In genomic region chr12:86872335-86873040, GRCm38 (mm10) we compare ENCODE assay signal across 10 mouse cellular contexts. TPM values are rescaled to one million over a fixed set of nuclear protein-coding genes. Genes with fewer than 3 reads are reported as not detected.
DNase-seq lines count a peak whose midpoint lies in the region; ATAC-seq lines count a peak whose summit lies in the region.
"Had no signal": no experiment of that assay in that cellular context is flagged by ENCODE, and none has a peak within 500 bp of the region (broad histone marks: within the 10 kb centered on the region; RNA-seq: fewer than 3 reads in every experiment).

No protein-coding gene starts in this region.

- H3K36me3 ChIP-seq in forebrain, embryonic 10.5 days (replicated peaks): no peaks in the 10 kb centered on the region
- no peaks in the 10 kb centered on the region for H3K36me3 ChIP-seq in forebrain, embryonic 16.5 days (ENCODE audit: control insufficient read depth, insufficient read depth)
- H3K36me3 ChIP-seq in heart, embryonic 13.5 days: no peaks in the 10 kb centered on the region
- no peaks in the 10 kb centered on the region for H3K36me3 ChIP-seq in limb, embryonic 15.5 days
- H3K36me3 ChIP-seq: neural tube, embryonic 12.5 days had no signal

- peak; percentile 14 for DNase-seq in forebrain, embryonic 10.5 days (ENCODE audit: extremely low spot score, low spot score)
- DNase-seq in MN1 (ENCODE audit: low spot score): peak; percentile 45
- DNase-seq in yolk sac, embryonic 10.5 days (ENCODE audit: low spot score): no peak
- no peak for DNase-seq in cerebellum, adult 9-10 months
- DNase-seq in left cerebral cortex, postnatal 4 days: no peak

- H3K4me3 ChIP-seq in forebrain, embryonic 10.5 days: no peak overlapping the region
- H3K4me3 ChIP-seq in forebrain, embryonic 16.5 days (replicated peaks; ENCODE audit: low read length): no peak overlapping the region
- H3K4me3 ChIP-seq in heart, embryonic 13.5 days: no peak overlapping the region
- no peak overlapping the region for H3K4me3 ChIP-seq in limb, embryonic 15.5 days
- H3K4me3 ChIP-seq: erythroblast, embryonic 14.5 days; neural tube, embryonic 12.5 days had no signal

- H3K9ac ChIP-seq in forebrain, embryonic 16.5 days (replicated peaks; ENCODE audit: low read depth, low read length): no peak overlapping the region
- H3K9ac ChIP-seq in heart, embryonic 13.5 days: 0 out of 2 replicates have a peak overlapping the region, but pooled peaks have one; percentile 21
- no peak overlapping the region for H3K9ac ChIP-seq in limb, embryonic 15.5 days
- H3K9ac ChIP-seq: neural tube, embryonic 12.5 days had no signal

- peaks cover 19% of the 10 kb centered on the region for H3K4me1 ChIP-seq in forebrain, embryonic 10.5 days
- 0 out of 2 replicates have a peak, but pooled peaks cover 4% of the 10 kb centered on the region for H3K4me1 ChIP-seq in forebrain, embryonic 16.5 days (replicated peaks; ENCODE audit: control insufficient read depth, insufficient read depth, low read length)
- H3K4me1 ChIP-seq in heart, embryonic 13.5 days: peaks cover 19% of the 10 kb centered on the region
- peaks cover 16% of the 10 kb centered on the region for H3K4me1 ChIP-seq in limb, embryonic 15.5 days

- no peaks in the 10 kb centered on the region; the same call in 1 of the 2 replicates for H3K9me3 ChIP-seq in forebrain, embryonic 10.5 days
- H3K9me3 ChIP-seq in forebrain, embryonic 16.5 days (ENCODE audit: control insufficient read depth, low read length): 0 out of 2 replicates have a peak, but pooled peaks cover 3% of the 10 kb centered on the region
- H3K9me3 ChIP-seq in heart, embryonic 13.5 days: no peaks in the 10 kb centered on the region
- H3K9me3 ChIP-seq in limb, embryonic 15.5 days: no peaks in the 10 kb centered on the region

- intact Hi-C loops in left cerebral cortex, postnatal 4 days (cut with DNase I): no loop called here

- ATAC-seq in forebrain, embryonic 16.5 days: no peak
- 0 out of 2 replicates have a peak, but pooled peaks have one; percentile 5 for ATAC-seq in heart, embryonic 13.5 days (ENCODE audit: extremely low read depth, insufficient number of reproducible peaks, low FRiP score, low TSS enrichment)
- ATAC-seq in limb, embryonic 15.5 days (ENCODE audit: insufficient number of reproducible peaks, low FRiP score, low TSS enrichment, low read depth): 0 out of 2 replicates have a peak, but pooled peaks have one; percentile 27

- H3K27ac ChIP-seq in forebrain, embryonic 10.5 days: peak overlapping the region; percentile 54
- no peak overlapping the region for H3K27ac ChIP-seq in forebrain, embryonic 16.5 days (ENCODE audit: low read length)
- H3K27ac ChIP-seq in heart, embryonic 13.5 days (replicated peaks): peak overlapping the region; percentile 53
- no peak overlapping the region for H3K27ac ChIP-seq in limb, embryonic 15.5 days
- H3K27ac ChIP-seq: neural tube, embryonic 12.5 days had no signal

- H3K4me2 ChIP-seq in forebrain, embryonic 16.5 days (ENCODE audit: low read length): no peak overlapping the region
- H3K4me2 ChIP-seq in heart, embryonic 13.5 days: no peak overlapping the region
- H3K4me2 ChIP-seq in limb, embryonic 15.5 days: no peak overlapping the region
- H3K4me2 ChIP-seq: neural tube, embryonic 12.5 days had no signal

- no peaks in the 10 kb centered on the region for H3K27me3 ChIP-seq in forebrain, embryonic 10.5 days (ENCODE audit: poor library complexity, severe bottlenecking)
- H3K27me3 ChIP-seq in forebrain, embryonic 16.5 days (replicated peaks; ENCODE audit: control insufficient read depth, insufficient read depth, low read length): no peaks in the 10 kb centered on the region
- H3K27me3 ChIP-seq in heart, embryonic 13.5 days (replicated peaks): no peaks in the 10 kb centered on the region
- no peaks in the 10 kb centered on the region for H3K27me3 ChIP-seq in limb, embryonic 15.5 days

- 66% methylated on average over 9 of the region's 9 CpGs for WGBS in forebrain, embryonic 10.5 days
- WGBS in forebrain, embryonic 16.5 days: 52% methylated on average over 9 of the region's 9 CpGs
- 46% methylated on average over 9 of the region's 9 CpGs for WGBS in heart, embryonic 13.5 days
- 61% methylated on average over 9 of the region's 9 CpGs for WGBS in limb, embryonic 15.5 days

RNA-seq across cellular contexts. Expression of gene Irf2bpl, which starts 12.1 kb away (rescaled TPM):
- polyA plus RNA-seq in forebrain, embryonic 10.5 days (2016; fragmentation: Nextera tagmentation; extraction: Ambion mirVana): 20.5 and 22.6 TPM in 2 replicates
- polyA plus RNA-seq in forebrain, embryonic 16.5 days (2015; fragmentation: Nextera tagmentation; extraction: Ambion mirVana): 67.0 and 74.0 TPM in 2 replicates
- 32.7 and 34.1 TPM in 2 replicates for polyA plus RNA-seq in heart, embryonic 13.5 days (2015; fragmentation: Nextera tagmentation; extraction: Ambion mirVana)
- 36.0 and 38.5 TPM in 2 replicates for polyA plus RNA-seq in limb, embryonic 15.5 days (2015; fragmentation: Nextera tagmentation; extraction: Ambion mirVana)
- 100 to 1,000 TPM; 124 to 127 TPM for total RNA-seq in left cerebral cortex, postnatal 4 days (2021)

Comparison
In these comparisons a context has a peak if more than half of its experiments do, and no peak if none do; other contexts are left out.
1. H3K27ac ChIP-seq: peak in forebrain, embryonic 10.5 days (single experiment) and heart, embryonic 13.5 days (single experiment); none in forebrain, embryonic 16.5 days (single experiment) and limb, embryonic 15.5 days (single experiment).
2. DNase-seq: peak in forebrain, embryonic 10.5 days (single experiment) and MN1 (single experiment); none in yolk sac, embryonic 10.5 days (single experiment), cerebellum, adult 9-10 months (single experiment) and left cerebral cortex, postnatal 4 days (single experiment).